Mouse (Mus musculus) intestine, embryonic 16.5 days (tissue): Measurements from ENCODE around the gene Sh3rf1. TPM values are rescaled to one million over a fixed set of nuclear protein-coding genes. Genes with fewer than 3 reads are reported as not detected.

ENCODE experiments used
- ATAC-seq: fragments of 200-750 bp; cut with Nextera tagmentation; 2 replicates; pipeline ENCODE4 v1.8.0; 2017; ENCODE audit warnings: moderate TSS enrichment, moderate library complexity
- H3K27ac ChIP-seq: fragments of 300-500 bp; sonication (generic); 2 replicates; pipeline ENCODE4 v1.5.1; 2014; ENCODE audit warnings: mild to moderate bottlenecking, low read length
- H3K27me3 ChIP-seq: fragments of 300-500 bp; sonication (generic); replicated peaks from 2 replicates; pipeline ENCODE4 v1.6.1; 2014; ENCODE audit warnings: low read length, control low read depth, mixed read lengths; ENCODE audit not compliant: control insufficient read depth, insufficient read depth
- H3K36me3 ChIP-seq: fragments of 300-500 bp; sonication (generic); 2 replicates; pipeline ENCODE4 v1.6.1; 2014; ENCODE audit warnings: low read length, control low read depth; ENCODE audit not compliant: control insufficient read depth, insufficient read depth
- H3K4me1 ChIP-seq: fragments of 300-500 bp; sonication (generic); 2 replicates; pipeline ENCODE4 v1.6.1; 2014; ENCODE audit warnings: low read length, control low read depth, mixed read lengths; ENCODE audit not compliant: control insufficient read depth, insufficient read depth
- H3K4me2 ChIP-seq: fragments of 300-500 bp; sonication (generic); 2 replicates; pipeline ENCODE4 v1.6.1; 2014; ENCODE audit warnings: low read depth, low read length, control low read depth
- H3K4me3 ChIP-seq: fragments of 300-500 bp; sonication (generic); 2 replicates; pipeline ENCODE4 v1.5.1; 2014; ENCODE audit warnings: mild to moderate bottlenecking, low read length
- H3K9ac ChIP-seq: fragments of 300-500 bp; sonication (generic); 2 replicates; pipeline ENCODE4 v1.6.1; 2014; ENCODE audit warnings: low read depth, low read length
- H3K9me3 ChIP-seq: fragments of 300-500 bp; sonication (generic); 2 replicates; pipeline ENCODE4 v1.6.1; 2016; ENCODE audit warnings: low read length, control low read depth; ENCODE audit not compliant: control insufficient read depth
- WGBS: fragments of 180-500 bp; shearing (Covaris S2); extraction: QIAGEN DNeasy Blood & Tissue Kit; methylation state at CpG from one replicate; pipeline ENCODE4 v1.1.7; 2014; 5-methylcytosine and 5-hydroxymethylcytosine counted together
- polyA plus RNA-seq: library from polyadenylated mRNA; unstranded; fragments of >200 nt; fragmentation: Nextera tagmentation; extraction: Ambion mirVana; gene quantifications from 2 replicates; pipeline ENCODE4 v1.2.1, GENCODE M21; 2015

Gene Sh3rf1
- polyA plus RNA-seq, 1 experiment from 2014 or later, result 11.0 TPM

GRCm38 (mm10) chr8:61437305-61437605 lies 213.6 kb downstream of the Sh3rf1 start:
- Histone ChIP-seq H3K36me3 (no peaks in the 10 kb centered on the region), H3K4me1 (no peaks in the 10 kb centered on the region), H3K27me3 (no peaks in the 10 kb centered on the region), H3K4me3 (no peak overlapping the region), H3K4me2 (no peak overlapping the region), H3K9me3 (peaks cover 4% of the 10 kb centered on the region), H3K27ac (no peak overlapping the region), H3K9ac (no peak overlapping the region)
- no peak for ATAC-seq

- no peaks in the 10 kb centered on the region for H3K4me1 ChIP-seq
- no peak overlapping the region for H3K9ac ChIP-seq
- peaks cover 6% of the 10 kb centered on the region for H3K9me3 ChIP-seq
- no peaks in the 10 kb centered on the region for H3K27me3 ChIP-seq
- H3K36me3 ChIP-seq, result no peaks in the 10 kb centered on the region
- no peak overlapping the region for H3K4me3 ChIP-seq
- WGBS, result 91% methylated on average over 3 of the region's 3 CpGs
- no peak overlapping the region for H3K27ac ChIP-seq
- no peak overlapping the region for H3K4me2 ChIP-seq
- ATAC-seq, result no peak
Measured at GRCm38 (mm10) chr8:61442988-61443387, 219.3 kb downstream of the Sh3rf1 start.

GRCm38 (mm10) chr8:61444358-61444757 lies 220.7 kb downstream of the Sh3rf1 start:
- 48% methylated on average over 3 of the region's 3 CpGs for WGBS
- Histone ChIP-seq H3K4me1 (no peaks in the 10 kb centered on the region), H3K27me3 (no peaks in the 10 kb centered on the region), H3K27ac (no peak overlapping the region), H3K9me3 (peaks cover 2% of the 10 kb centered on the region; the same call in 1 of the 2 replicates), H3K4me3 (no peak overlapping the region), H3K4me2 (no peak overlapping the region), H3K9ac (no peak overlapping the region), H3K36me3 (no peaks in the 10 kb centered on the region)
- ATAC-seq, result no peak

Other genes with a start within 250 kb of the Sh3rf1 start
- gene Clcn3, start 240.6 kb upstream of the Sh3rf1 start, polyA plus RNA-seq, result 30.2 and 30.4 TPM in 2 replicates
- 13.4 and 17.1 TPM in 2 replicates for gene Nek1, start 230.7 kb upstream of the Sh3rf1 start, polyA plus RNA-seq